Mouse (Mus musculus) layer of hippocampus, postnatal 14 days (tissue): ENCODE measurements at regions not wholly inside any gene's neighbourhood (a gene's known extent, or its start where the extent isn't known, plus 50 kb on each side); places are given as distances from the start of the nearest gene placed in this dataset.
"Not testable (repeated sequence)": the region's sequence is repeated elsewhere in the genome, so short reads cannot be mapped to it uniquely, and the experiment has no call there.

ENCODE experiments used
- DNase-seq, 2 experiments: peaks; one replicate each; pipeline ENCODE4 v3.0.0; 2021 to 2022; ENCODE audit warnings: low spot score in 2 of 2, mixed read lengths in 1 of 2

- not testable (repeated sequence) for DNase-seq
Measured at GRCm38 (mm10) chr14:112534971-112535370, 779.4 kb upstream of the Tpm3-rs7 start.

DNA sequence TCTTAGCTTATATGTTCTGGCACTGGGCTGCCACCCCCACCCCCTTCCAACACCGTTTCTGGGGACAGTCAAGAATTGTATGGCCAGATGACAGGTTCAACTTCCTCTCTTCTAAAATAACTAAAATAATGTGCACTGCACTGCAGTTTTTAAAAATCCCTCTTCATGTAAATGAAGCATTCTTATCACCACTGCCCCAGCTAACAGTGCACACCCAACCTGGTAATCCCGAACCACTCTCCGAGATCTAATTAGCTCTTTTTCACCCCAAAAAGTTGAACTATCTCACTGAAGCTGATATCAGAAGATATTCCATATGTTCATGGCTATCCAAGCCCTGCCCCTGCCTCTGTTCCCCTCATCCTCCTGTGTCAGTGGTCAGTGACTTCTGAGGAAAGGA lies 778.5 kb upstream of the Tpm3-rs7 start:
- DNase-seq = no peak

DNA sequence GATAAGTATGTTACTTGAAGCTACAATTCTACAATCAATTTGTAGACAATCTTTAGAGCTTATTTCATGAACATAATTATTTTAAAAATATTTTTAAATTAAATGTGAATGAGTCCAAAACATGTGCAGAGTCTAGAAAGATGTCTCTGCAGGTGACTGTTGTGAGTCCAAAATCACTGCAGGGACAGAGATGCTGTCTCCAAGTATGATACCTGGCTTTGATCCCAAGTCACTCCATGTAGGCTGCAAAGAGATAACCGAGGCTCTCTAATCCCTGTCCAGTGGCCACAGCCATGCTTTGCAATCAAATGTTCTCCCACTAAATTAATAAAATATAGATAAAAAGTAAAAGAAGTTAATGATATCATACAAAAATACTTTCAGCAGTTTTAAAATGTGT lies 772.1 kb upstream of the Tpm3-rs7 start:
- DNase-seq = no peak

- no peak for DNase-seq
Measured at GRCm38 (mm10) chr14:112548798-112549197, 765.6 kb upstream of the Tpm3-rs7 start.

- DNase-seq = no peak
Measured at GRCm38 (mm10) chr14:112562246-112562645, 752.2 kb upstream of the Tpm3-rs7 start.

GRCm38 (mm10) chr14:112594715-112595114 lies 719.7 kb upstream of the Tpm3-rs7 start:
- DNase-seq = no peak

GRCm38 (mm10) chr14:112620701-112621100 lies 693.7 kb upstream of the Tpm3-rs7 start:
- no peak for DNase-seq

DNA sequence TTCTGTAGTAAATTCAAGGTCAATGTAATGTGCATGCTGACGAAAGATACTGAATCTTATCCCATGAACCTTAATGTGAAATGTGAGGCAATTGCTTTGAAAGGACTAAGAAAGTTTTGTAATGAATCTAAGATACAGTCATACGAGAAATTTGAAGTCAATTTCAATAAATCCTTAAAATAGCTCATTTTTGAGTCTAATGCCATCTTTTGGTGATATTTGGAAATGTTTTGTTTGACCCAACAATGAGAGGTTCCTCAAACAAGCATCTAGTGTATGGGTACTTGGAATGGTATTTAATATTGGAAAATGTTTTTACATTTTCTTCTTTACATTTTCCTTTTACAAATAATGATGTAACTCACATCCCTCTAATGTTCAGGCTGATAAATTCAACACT lies 656.8 kb upstream of the Tpm3-rs7 start:
- peak in 1 of 2 experiments; percentile 1 for DNase-seq

DNA sequence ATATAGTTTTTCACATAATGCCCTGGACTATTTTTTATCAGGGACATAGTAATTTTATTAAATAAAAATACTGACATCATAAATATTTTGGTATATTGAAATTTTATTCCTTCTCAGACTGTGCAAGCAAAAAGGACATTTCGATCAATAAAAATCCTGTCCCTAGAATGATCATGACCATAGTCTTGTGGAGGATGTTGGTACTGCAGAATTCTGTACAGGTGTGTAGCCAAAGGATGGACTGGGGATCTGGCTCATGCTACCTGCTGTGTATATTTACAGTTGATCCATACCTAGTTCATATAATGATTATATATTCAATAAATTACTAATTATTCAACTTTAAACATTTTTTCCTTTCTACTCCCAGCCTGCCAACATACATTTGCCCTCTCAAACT lies 654.6 kb upstream of the Tpm3-rs7 start:
- no peak for DNase-seq

- no peak for DNase-seq
Measured at GRCm38 (mm10) chr14:112680684-112681083, 633.7 kb upstream of the Tpm3-rs7 start.

GRCm38 (mm10) chr14:112686037-112686436 lies 628.4 kb upstream of the Tpm3-rs7 start:
- DNase-seq = peak in 1 of 2 experiments; percentile 13

DNA sequence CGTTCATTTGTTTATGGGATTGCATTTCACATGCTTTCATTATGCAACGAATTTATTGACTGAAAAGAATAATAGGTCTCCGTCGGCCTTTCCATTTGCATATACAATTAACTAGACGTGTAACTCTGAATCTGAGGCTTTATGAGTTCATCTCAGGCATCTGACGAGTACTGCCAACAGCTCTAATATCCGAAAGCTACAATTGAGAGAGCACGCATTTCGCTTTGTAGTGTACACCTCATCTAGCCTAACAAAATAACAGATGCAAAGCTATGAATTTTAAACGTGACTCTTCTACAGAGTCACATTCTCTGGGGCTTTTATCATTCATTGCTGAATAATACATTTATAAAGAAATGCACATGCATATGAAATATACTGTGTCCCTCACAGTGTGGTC lies 594.9 kb upstream of the Tpm3-rs7 start:
- DNase-seq = no peak
